Mouse (Mus musculus): ENCODE results near the gene Exph5. TPM values are rescaled to one million over a fixed set of nuclear protein-coding genes. Genes with fewer than 3 reads are reported as not detected.

The Exph5 gene
- polyA plus RNA-seq, 1 experiment from 2014 or later, result 6.9 TPM

DNA sequence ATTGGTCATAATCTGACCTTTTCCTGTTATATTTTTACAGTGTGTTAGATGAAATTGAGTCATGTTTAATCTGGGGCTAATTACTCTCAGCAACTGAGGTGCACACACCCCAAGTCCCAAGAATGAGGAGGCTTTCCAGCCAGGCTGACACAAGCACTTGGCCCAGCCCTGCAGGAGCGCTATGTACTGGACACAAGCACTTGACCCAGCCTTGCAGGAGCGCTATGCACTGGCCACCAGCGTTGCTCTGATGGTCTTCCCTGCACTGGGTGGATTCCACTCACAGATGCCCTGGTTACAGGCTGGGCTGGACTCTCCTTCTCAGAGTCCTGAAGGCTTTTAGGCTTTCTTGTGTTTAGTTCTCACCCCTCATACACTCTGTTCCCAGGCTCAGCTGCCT lies 87.6 kb downstream of the Exph5 start:
- 80% methylated on average over 3 of the region's 3 CpGs for WGBS
- Histone ChIP-seq H3K4me1 (replicated peaks; ENCODE audit: control insufficient read depth, insufficient read depth, low read length) (peaks cover 6% of the 10 kb centered on the region), H3K27me3 (ENCODE audit: control insufficient read depth, insufficient read depth, low read depth, low read length) (no peaks in the 10 kb centered on the region), H3K4me2 (ENCODE audit: low read depth, low read length) (no peak overlapping the region), H3K4me3 (ENCODE audit: low read length) (no peak overlapping the region), H3K9ac (ENCODE audit: low read length) (no peak overlapping the region), H3K9me3 (ENCODE audit: control insufficient read depth, low read length) (no peaks in the 10 kb centered on the region), H3K27ac (ENCODE audit: low read length) (no peak overlapping the region), H3K36me3 (ENCODE audit: control insufficient read depth, insufficient read depth, low read length) (peaks cover 20% of the 10 kb centered on the region)
- ATAC-seq (ENCODE audit: low read depth), result no peak

DNA sequence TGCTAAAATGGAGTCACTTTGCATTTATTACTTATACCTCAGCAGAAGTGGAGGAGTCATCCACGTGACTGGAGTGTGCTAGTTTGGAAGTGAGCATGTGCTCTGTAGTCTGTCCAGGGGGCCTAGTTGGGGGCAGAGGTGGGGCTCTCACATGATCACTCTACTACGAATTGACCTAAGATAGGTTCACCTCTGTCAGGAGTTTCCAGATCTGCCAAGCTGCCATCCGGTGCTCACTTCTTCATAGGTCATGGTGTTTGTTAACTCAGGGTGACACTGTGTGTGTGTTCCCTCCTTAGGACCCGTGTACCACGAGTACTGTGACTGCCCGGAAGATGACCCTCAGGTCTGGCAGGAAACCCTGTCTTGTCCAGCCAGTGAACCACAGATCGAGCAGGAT lies 88.7 kb downstream of the Exph5 start:
- no peaks in the 10 kb centered on the region for H3K9me3 ChIP-seq (ENCODE audit: control insufficient read depth, low read length)
- H3K9ac ChIP-seq (ENCODE audit: low read length), result no peak overlapping the region
- ATAC-seq (ENCODE audit: low read depth), result no peak
- no peaks in the 10 kb centered on the region for H3K27me3 ChIP-seq (ENCODE audit: control insufficient read depth, insufficient read depth, low read depth, low read length)
- H3K4me1 ChIP-seq (replicated peaks; ENCODE audit: control insufficient read depth, insufficient read depth, low read length), result peaks cover 6% of the 10 kb centered on the region
- H3K27ac ChIP-seq (ENCODE audit: low read length), result no peak overlapping the region
- H3K4me3 ChIP-seq (ENCODE audit: low read length), result no peak overlapping the region
- 63% methylated on average over 7 of the region's 7 CpGs for WGBS
- no peak overlapping the region for H3K4me2 ChIP-seq (ENCODE audit: low read depth, low read length)
- H3K36me3 ChIP-seq (ENCODE audit: control insufficient read depth, insufficient read depth, low read length), result peaks cover 22% of the 10 kb centered on the region

DNA sequence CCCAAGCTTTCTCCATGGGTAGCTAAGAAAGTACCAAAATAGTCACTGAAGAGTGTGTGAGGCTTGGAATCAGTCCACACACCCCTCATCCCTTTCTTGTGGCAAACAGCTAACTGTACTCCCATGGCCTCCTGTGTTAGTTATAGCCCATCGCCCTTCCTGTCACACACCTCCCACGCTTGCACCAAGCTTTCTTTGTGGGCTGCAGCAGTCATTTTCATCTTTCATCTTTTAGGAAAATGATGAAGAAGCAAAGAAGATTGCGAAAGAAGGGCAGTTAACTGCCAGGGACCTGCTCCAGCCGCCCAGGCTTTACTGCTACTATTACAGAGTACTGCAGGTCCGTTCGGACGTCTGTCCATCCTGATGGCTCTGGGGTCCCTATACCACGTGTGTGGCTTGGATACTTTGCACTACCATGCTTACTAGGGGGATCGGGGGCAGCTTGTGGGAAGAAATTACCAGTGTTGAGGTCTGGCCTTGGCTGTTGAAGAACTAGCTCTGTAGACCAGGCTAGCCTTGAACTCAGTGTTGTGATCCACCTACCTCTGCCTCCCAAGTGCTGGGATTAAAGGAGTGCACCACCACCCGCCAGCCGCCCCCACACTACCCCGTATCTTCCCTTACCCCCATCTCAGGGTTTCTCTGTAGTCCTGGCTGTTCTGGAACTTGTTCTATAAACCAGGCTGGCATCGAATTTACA lies 96.4 kb downstream of the Exph5 start:
- ATAC-seq (ENCODE audit: low read depth), result peak; percentile 10; the same call in 1 of the 2 replicates
- Histone ChIP-seq H3K4me3 (ENCODE audit: low read length) (no peak overlapping the region), H3K27me3 (ENCODE audit: control insufficient read depth, insufficient read depth, low read depth, low read length) (no peaks in the 10 kb centered on the region), H3K27ac (ENCODE audit: low read length) (no peak overlapping the region), H3K4me1 (replicated peaks; ENCODE audit: control insufficient read depth, insufficient read depth, low read length) (peaks cover 3% of the 10 kb centered on the region; the same call in 1 of the 2 replicates), H3K9ac (ENCODE audit: low read length) (no peak overlapping the region), H3K9me3 (ENCODE audit: control insufficient read depth, low read length) (no peaks in the 10 kb centered on the region), H3K36me3 (ENCODE audit: control insufficient read depth, insufficient read depth, low read length) (peaks cover 15% of the 10 kb centered on the region), H3K4me2 (ENCODE audit: low read depth, low read length) (no peak overlapping the region)
- WGBS, result 76% methylated on average over 13 of the region's 13 CpGs

DNA sequence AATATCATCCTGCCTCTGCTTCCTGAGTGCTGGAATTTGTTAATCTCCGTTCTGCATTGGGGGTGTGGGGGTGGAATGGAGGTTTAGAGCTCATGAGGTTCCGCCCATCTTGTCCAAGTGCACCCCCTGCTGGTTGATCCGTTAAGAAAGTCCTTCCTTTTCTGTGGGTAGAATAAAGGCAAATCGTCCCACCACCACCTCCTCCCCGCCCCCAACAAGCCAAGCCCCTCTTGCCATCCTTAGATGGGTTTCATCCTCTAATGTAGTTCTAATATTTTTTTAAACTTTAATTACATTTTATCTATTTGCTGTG lies 96.9 kb downstream of the Exph5 start:
- H3K27ac ChIP-seq (ENCODE audit: low read length), result no peak overlapping the region

DNA sequence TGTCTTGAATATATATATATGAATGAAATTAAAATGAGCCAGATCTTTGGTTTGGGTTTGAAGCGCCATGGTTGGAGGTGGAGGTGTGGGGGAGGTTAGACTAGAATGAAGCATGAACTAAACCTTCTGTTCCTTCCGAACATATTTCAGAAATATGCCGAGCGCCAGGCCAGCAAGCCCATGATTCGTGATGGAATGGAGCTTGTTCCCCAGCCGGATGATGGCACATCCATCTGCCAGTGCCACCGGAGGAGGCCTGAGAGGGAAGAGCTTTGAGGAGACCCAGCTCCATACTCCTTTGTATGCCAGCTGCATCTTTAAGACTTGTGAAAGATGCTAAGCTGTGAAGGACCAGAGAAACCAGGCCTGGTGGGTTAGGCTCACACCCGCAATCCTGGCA lies 98.1 kb downstream of the Exph5 start:
- H3K27ac ChIP-seq (ENCODE audit: low read length), result no peak overlapping the region
- no peaks in the 10 kb centered on the region for H3K9me3 ChIP-seq (ENCODE audit: control insufficient read depth, low read length)
- H3K4me2 ChIP-seq (ENCODE audit: low read depth, low read length), result no peak overlapping the region
- ATAC-seq (ENCODE audit: low read depth), result no peak
- H3K27me3 ChIP-seq (ENCODE audit: control insufficient read depth, insufficient read depth, low read depth, low read length), result no peaks in the 10 kb centered on the region
- peaks cover 7% of the 10 kb centered on the region; the same call in 1 of the 2 replicates for H3K4me1 ChIP-seq (replicated peaks; ENCODE audit: control insufficient read depth, insufficient read depth, low read length)
- 93% methylated on average over 8 of the region's 8 CpGs for WGBS
- H3K36me3 ChIP-seq (ENCODE audit: control insufficient read depth, insufficient read depth, low read length), result peaks cover 11% of the 10 kb centered on the region
- no peak overlapping the region for H3K9ac ChIP-seq (ENCODE audit: low read length)
- H3K4me3 ChIP-seq (ENCODE audit: low read length), result no peak overlapping the region

More for the DNA sequence above, 96.9 kb downstream of the Exph5 start:
- 14% methylated on average over 5 of the region's 5 CpGs for WGBS
- Histone ChIP-seq H3K9me3 (ENCODE audit: control insufficient read depth, low read length) (no peaks in the 10 kb centered on the region), H3K4me1 (replicated peaks; ENCODE audit: control insufficient read depth, insufficient read depth, low read length) (peaks cover 7% of the 10 kb centered on the region; the same call in 1 of the 2 replicates), H3K9ac (ENCODE audit: low read length) (no peak overlapping the region), H3K27me3 (ENCODE audit: control insufficient read depth, insufficient read depth, low read depth, low read length) (no peaks in the 10 kb centered on the region), H3K36me3 (ENCODE audit: control insufficient read depth, insufficient read depth, low read length) (peaks cover 12% of the 10 kb centered on the region), H3K4me3 (ENCODE audit: low read length) (no peak overlapping the region), H3K4me2 (ENCODE audit: low read depth, low read length) (no peak overlapping the region)
- peak; percentile 27; the same call in 1 of the 2 replicates for ATAC-seq (ENCODE audit: low read depth)

DNA sequence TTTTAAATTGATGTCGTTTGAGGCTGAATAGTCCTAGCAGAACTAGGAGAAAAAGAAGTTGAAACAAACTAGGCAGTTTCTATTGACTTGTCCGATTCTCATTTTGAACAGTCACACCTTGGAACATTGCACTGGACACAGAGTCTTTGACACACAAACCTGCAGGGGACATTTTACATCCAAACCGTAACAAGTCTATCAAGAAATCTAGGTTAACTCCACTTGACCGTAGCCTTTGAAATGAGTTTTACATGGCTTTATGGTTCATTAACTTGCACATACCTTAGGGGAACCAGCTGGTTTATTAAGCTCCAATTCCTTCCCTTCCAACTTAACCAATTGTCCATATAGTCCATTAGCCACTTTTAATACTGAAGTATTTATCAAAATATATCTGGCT lies 99.2 kb downstream of the Exph5 start:
- H3K27ac ChIP-seq (ENCODE audit: low read length), result no peak overlapping the region
- no peak overlapping the region for H3K9ac ChIP-seq (ENCODE audit: low read length)
- H3K4me3 ChIP-seq (ENCODE audit: low read length), result no peak overlapping the region
- peaks cover 10% of the 10 kb centered on the region for H3K36me3 ChIP-seq (ENCODE audit: control insufficient read depth, insufficient read depth, low read length)
- no peak overlapping the region for H3K4me2 ChIP-seq (ENCODE audit: low read depth, low read length)
- H3K9me3 ChIP-seq (ENCODE audit: control insufficient read depth, low read length), result no peaks in the 10 kb centered on the region
- no peaks in the 10 kb centered on the region for H3K27me3 ChIP-seq (ENCODE audit: control insufficient read depth, insufficient read depth, low read depth, low read length)
- WGBS, result 94% methylated on average over 4 of the region's 4 CpGs
- H3K4me1 ChIP-seq (replicated peaks; ENCODE audit: control insufficient read depth, insufficient read depth, low read length), result peaks cover 7% of the 10 kb centered on the region; the same call in 1 of the 2 replicates
- ATAC-seq (ENCODE audit: low read depth), result no peak

DNA sequence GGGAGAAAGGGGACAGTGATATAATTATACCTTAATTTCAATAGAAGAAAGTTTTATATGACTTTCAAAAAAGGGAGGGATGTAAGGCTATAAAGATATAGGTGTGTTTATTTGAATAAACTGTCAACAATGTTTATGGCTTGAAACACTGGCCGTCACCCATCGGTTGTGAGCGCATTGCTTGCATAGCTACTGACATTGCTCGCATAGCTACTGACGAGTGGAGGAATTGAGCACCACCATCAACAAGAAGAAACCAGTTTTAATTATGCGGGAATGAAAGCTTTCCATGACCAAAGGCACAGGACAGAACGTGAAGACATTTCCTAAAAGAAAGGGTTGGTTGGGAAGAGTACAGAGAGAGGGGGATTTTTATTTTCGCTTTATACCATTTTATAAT lies 99.7 kb downstream of the Exph5 start:
- no peaks in the 10 kb centered on the region for H3K9me3 ChIP-seq (ENCODE audit: control insufficient read depth, low read length)
- 84% methylated on average over 8 of the region's 8 CpGs for WGBS
- H3K4me2 ChIP-seq (ENCODE audit: low read depth, low read length), result no peak overlapping the region
- no peak overlapping the region for H3K27ac ChIP-seq (ENCODE audit: low read length)
- no peak overlapping the region for H3K9ac ChIP-seq (ENCODE audit: low read length)
- ATAC-seq (ENCODE audit: low read depth), result no peak
- no peaks in the 10 kb centered on the region for H3K27me3 ChIP-seq (ENCODE audit: control insufficient read depth, insufficient read depth, low read depth, low read length)
- H3K4me1 ChIP-seq (replicated peaks; ENCODE audit: control insufficient read depth, insufficient read depth, low read length), result peaks cover 7% of the 10 kb centered on the region; the same call in 1 of the 2 replicates
- peaks cover 9% of the 10 kb centered on the region for H3K36me3 ChIP-seq (ENCODE audit: control insufficient read depth, insufficient read depth, low read length)
- no peak overlapping the region for H3K4me3 ChIP-seq (ENCODE audit: low read length)

DNA sequence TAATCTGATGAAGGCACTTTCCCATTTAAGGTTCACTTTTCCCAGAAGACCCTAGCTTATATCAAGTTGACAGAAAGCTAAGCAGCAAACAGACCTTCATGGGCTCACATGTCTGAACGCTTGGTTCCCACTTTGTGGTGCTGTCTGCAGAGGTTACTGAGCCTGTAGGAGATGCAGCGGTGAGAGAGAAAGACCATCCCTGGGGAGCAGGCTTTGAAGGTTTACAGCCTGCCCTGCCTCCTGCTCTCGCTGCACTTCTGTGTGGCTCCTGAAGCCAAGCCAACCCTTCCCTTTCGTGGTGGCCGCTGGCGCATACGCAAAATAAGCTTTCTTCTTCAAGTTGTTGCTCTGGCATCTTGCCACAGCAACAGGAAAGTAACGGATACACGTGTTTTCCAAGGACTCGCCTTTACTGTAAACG lies 100.8 kb downstream of the Exph5 start, which contains the start of gene 4930550C14Rik:
Gene 4930550C14Rik (plus strand): TSS at position 35 of the 421 bp plus-strand sequence.
- peak within 1 kb of the TSS; percentile 50 for H3K4me2 ChIP-seq (ENCODE audit: low read depth, low read length)
- peaks cover 7% of the 10 kb centered on the region; the same call in 1 of the 2 replicates for H3K4me1 ChIP-seq (replicated peaks; ENCODE audit: control insufficient read depth, insufficient read depth, low read length)
- no peaks in the 10 kb centered on the region for H3K27me3 ChIP-seq (ENCODE audit: control insufficient read depth, insufficient read depth, low read depth, low read length)
- peak; percentile 8; the same call in 1 of the 2 replicates for ATAC-seq (ENCODE audit: low read depth)
- H3K9ac ChIP-seq (ENCODE audit: low read length), result peak within 1 kb of the TSS; percentile 33; the same call in 1 of the 2 replicates
- no peaks in the 10 kb centered on the region for H3K9me3 ChIP-seq (ENCODE audit: control insufficient read depth, low read length)
- peak within 1 kb of the TSS; percentile 45 for H3K27ac ChIP-seq (ENCODE audit: low read length)
- 21% methylated on average over 11 of the region's 11 CpGs for WGBS
- peaks cover 6% of the 10 kb centered on the region for H3K36me3 ChIP-seq (ENCODE audit: control insufficient read depth, insufficient read depth, low read length)
- peak within 1 kb of the TSS; percentile 24; the same call in 1 of the 2 replicates for H3K4me3 ChIP-seq (ENCODE audit: low read length)

DNA sequence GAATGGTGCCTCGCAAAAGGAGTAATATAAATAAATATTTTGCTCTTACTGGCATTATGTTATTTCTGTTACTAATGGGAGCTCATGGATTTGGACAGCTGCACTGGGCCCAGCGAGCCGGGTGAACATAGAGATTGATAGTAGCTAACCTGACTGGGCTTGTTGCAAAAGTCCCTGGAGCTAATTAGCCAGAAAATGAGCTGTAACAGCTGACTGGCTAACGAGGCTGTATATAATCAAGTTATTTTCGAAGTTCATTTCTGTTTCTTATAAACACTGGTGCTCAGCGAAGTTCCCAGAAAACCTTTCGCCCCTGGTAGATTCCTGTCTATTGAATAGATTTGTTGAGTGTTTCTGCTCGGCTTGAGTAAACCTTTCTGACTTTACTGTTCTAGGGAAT lies 101.5 kb downstream of the Exph5 start:
- ATAC-seq (ENCODE audit: low read depth), result no peak
- Histone ChIP-seq H3K4me1 (replicated peaks; ENCODE audit: control insufficient read depth, insufficient read depth, low read length) (peaks cover 7% of the 10 kb centered on the region; the same call in 1 of the 2 replicates), H3K9me3 (ENCODE audit: control insufficient read depth, low read length) (no peaks in the 10 kb centered on the region), H3K4me2 (ENCODE audit: low read depth, low read length) (peak overlapping the region; percentile 50), H3K4me3 (ENCODE audit: low read length) (no peak overlapping the region), H3K27me3 (ENCODE audit: control insufficient read depth, insufficient read depth, low read depth, low read length) (no peaks in the 10 kb centered on the region), H3K27ac (ENCODE audit: low read length) (no peak overlapping the region), H3K9ac (ENCODE audit: low read length) (no peak overlapping the region), H3K36me3 (ENCODE audit: control insufficient read depth, insufficient read depth, low read length) (peaks cover 6% of the 10 kb centered on the region)
- 62% methylated on average over 8 of the region's 8 CpGs for WGBS
